Mouse (Mus musculus) MEL (cell line): ENCODE measurements at regions not wholly inside any gene's neighbourhood (a gene's known extent, or its start where the extent isn't known, plus 50 kb on each side); places are given as distances from the start of the nearest gene placed in this dataset.

Source experiments
- DNase-seq: peaks from one replicate; pipeline ENCODE4 v3.0.0; 2011; ENCODE audit warnings: low read depth, low spot score
- H3K27ac ChIP-seq: 2 replicates; pipeline ENCODE4 v1.5.1; 2012; ENCODE audit warnings: low read depth, mild to moderate bottlenecking, control low read depth, low read length, moderate library complexity; ENCODE audit not compliant: control insufficient read depth
- H3K27me3 ChIP-seq, 2 experiments: fragments of 150-350 bp in 1 of 2; sonication (generic) in 1 of 2; 2 replicates each; pipeline ENCODE4 v1.6.1; 2012; ENCODE audit warnings: low read length in 2 of 2, mild to moderate bottlenecking in 2 of 2, improper control_type of control experiment in 1 of 2, moderate library complexity in 1 of 2; ENCODE audit not compliant: insufficient read depth in 2 of 2, control insufficient read depth in 1 of 2
- H3K36me3 ChIP-seq, 2 experiments: 2 replicates each; pipeline ENCODE4 v1.6.1; 2012 to 2014; ENCODE audit warnings: low read length in 2 of 2, improper control_type of control experiment in 1 of 2, inconsistent platforms in 1 of 2, mild to moderate bottlenecking in 1 of 2; ENCODE audit not compliant: insufficient read depth in 2 of 2, control insufficient read depth in 1 of 2
- H3K4me1 ChIP-seq, 2 experiments: fragments of 150-350 bp in 1 of 2; sonication (generic) in 1 of 2; 2 replicates each; pipeline ENCODE4 v1.6.1; 2012; ENCODE audit warnings: low read length in 2 of 2, improper control_type of control experiment in 1 of 2, mild to moderate bottlenecking in 1 of 2; ENCODE audit not compliant: insufficient read depth in 2 of 2, control insufficient read depth in 1 of 2
- H3K4me3 ChIP-seq, 2 experiments: fragments of 150-350 bp in 1 of 2; sonication (generic) in 1 of 2; 2 replicates each; pipeline ENCODE4 v1.5.1; 2012; ENCODE audit warnings: low read depth in 2 of 2, low read length in 2 of 2, mild to moderate bottlenecking in 2 of 2, moderate library complexity in 2 of 2, control low read depth in 1 of 2, improper control_type of control experiment in 1 of 2; ENCODE audit not compliant: control insufficient read depth in 1 of 2, insufficient read depth in 1 of 2
- H3K79me2 ChIP-seq: 2 replicates; pipeline ENCODE4 v1.6.1; 2012; ENCODE audit warnings: mild to moderate bottlenecking, low read length, moderate library complexity; ENCODE audit not compliant: control insufficient read depth, poor library complexity, insufficient read depth
- H3K9ac ChIP-seq: 2 replicates; pipeline ENCODE4 v1.6.1; 2012; ENCODE audit warnings: low read depth, mild to moderate bottlenecking, control low read depth, low read length, moderate library complexity; ENCODE audit not compliant: control insufficient read depth, poor library complexity, severe bottlenecking
- H3K9me3 ChIP-seq: fragments of 150-350 bp; sonication (generic); replicated peaks from 2 replicates; pipeline ENCODE4 v1.6.1; 2012; ENCODE audit warnings: mild to moderate bottlenecking, low read length, improper control_type of control experiment, moderate library complexity; ENCODE audit not compliant: insufficient read depth
- E2F4 ChIP-seq: IDR thresholded peaks from 2 replicates; pipeline ENCODE4 v1.6.1; 2011; ENCODE audit warnings: low read depth, low read length, improper control_type of control experiment, borderline replicate concordance
- ELF1 ChIP-seq: IDR thresholded peaks from 2 replicates; pipeline ENCODE4 v1.6.1; 2014; ENCODE audit warnings: low read depth, mild to moderate bottlenecking, inconsistent platforms, low read length, improper control_type of control experiment, moderate library complexity
- EP300 ChIP-seq, 2 experiments: IDR thresholded peaks; 2 replicates each; pipeline ENCODE4 v1.6.1; 2011; ENCODE audit warnings: improper control_type of control experiment in 2 of 2, low read length in 2 of 2, low read depth in 1 of 2, mild to moderate bottlenecking in 1 of 2
- ETS1 ChIP-seq: IDR thresholded peaks from 2 replicates; pipeline ENCODE4 v1.6.1; 2012; ENCODE audit warnings: low read depth, mild to moderate bottlenecking, inconsistent platforms, low read length, improper control_type of control experiment, moderate library complexity
- GABPA ChIP-seq: IDR thresholded peaks from 2 replicates; pipeline ENCODE4 v1.6.1; 2012; ENCODE audit warnings: low read depth, mild to moderate bottlenecking, inconsistent platforms, low read length, improper control_type of control experiment, moderate library complexity
- GATA1 ChIP-seq: IDR thresholded peaks from 2 replicates; pipeline ENCODE4 v1.6.1; 2011; ENCODE audit warnings: low read depth, low read length, improper control_type of control experiment
- HCFC1 ChIP-seq: IDR thresholded peaks from 2 replicates; pipeline ENCODE4 v1.6.1; 2012; ENCODE audit warnings: low read depth, mild to moderate bottlenecking, inconsistent platforms, low read length, improper control_type of control experiment, moderate library complexity
- KAT2A ChIP-seq: conservative IDR thresholded peaks from 2 replicates; pipeline ENCODE4 v1.6.1; 2012; ENCODE audit warnings: low read depth, low read length, improper control_type of control experiment, inconsistent platforms
- MAFK ChIP-seq: IDR thresholded peaks from 2 replicates; pipeline ENCODE4 v1.6.1; 2011; ENCODE audit warnings: low read depth, mild to moderate bottlenecking, low read length, improper control_type of control experiment, borderline replicate concordance
- MAX ChIP-seq: IDR thresholded peaks from 2 replicates; pipeline ENCODE4 v1.6.1; 2011; ENCODE audit warnings: low read length, improper control_type of control experiment
- MYC ChIP-seq: IDR thresholded peaks from 2 replicates; pipeline ENCODE4 v1.6.1; 2011; ENCODE audit warnings: low read depth, mild to moderate bottlenecking, low read length, improper control_type of control experiment, moderate library complexity
- NRF1 ChIP-seq: IDR thresholded peaks from 2 replicates; pipeline ENCODE4 v1.6.1; 2014; ENCODE audit warnings: low read depth, mild to moderate bottlenecking, inconsistent platforms, low read length, improper control_type of control experiment, moderate library complexity; ENCODE audit not compliant: poor library complexity, insufficient read depth, severe bottlenecking
- POLR2A ChIP-seq, 2 experiments: IDR thresholded peaks; 2 replicates each; pipeline ENCODE4 v1.6.1; 2011 to 2012; ENCODE audit warnings: low read length in 2 of 2, mild to moderate bottlenecking in 2 of 2, control low read depth in 1 of 2, improper control_type of control experiment in 1 of 2, low read depth in 1 of 2, moderate library complexity in 1 of 2; ENCODE audit not compliant: control insufficient read depth in 1 of 2, insufficient read depth in 1 of 2, poor library complexity in 1 of 2
- POLR2AphosphoS5 ChIP-seq: IDR thresholded peaks from 2 replicates; pipeline ENCODE4 v1.6.1; 2012; ENCODE audit warnings: low read depth, borderline replicate concordance, mild to moderate bottlenecking, inconsistent platforms, low read length, moderate library complexity, mixed read lengths
- TAL1 ChIP-seq: IDR thresholded peaks from 2 replicates; pipeline ENCODE4 v1.6.1; 2012; ENCODE audit warnings: mild to moderate bottlenecking, inconsistent platforms, low read length, moderate library complexity, mixed read lengths
- USF2 ChIP-seq, 2 experiments: IDR thresholded peaks; 2 replicates each; pipeline ENCODE4 v1.6.1; 2011 to 2012; ENCODE audit warnings: improper control_type of control experiment in 2 of 2, low read length in 2 of 2, borderline replicate concordance in 1 of 2, inconsistent platforms in 1 of 2, low read depth in 1 of 2, mild to moderate bottlenecking in 1 of 2; ENCODE audit not compliant: insufficient read depth in 1 of 2
- ZC3H11A ChIP-seq: IDR thresholded peaks from 2 replicates; pipeline ENCODE4 v1.6.1; 2012; ENCODE audit warnings: low read depth, mild to moderate bottlenecking, inconsistent platforms, low read length, improper control_type of control experiment
- ZKSCAN1 ChIP-seq: IDR thresholded peaks from 2 replicates; pipeline ENCODE4 v1.6.1; 2012; ENCODE audit warnings: low read depth, mild to moderate bottlenecking, inconsistent platforms, low read length, improper control_type of control experiment, moderate library complexity
- ZNF384 ChIP-seq: IDR thresholded peaks from 2 replicates; pipeline ENCODE4 v1.6.1; 2012; ENCODE audit warnings: low read depth, mild to moderate bottlenecking, inconsistent platforms, low read length, improper control_type of control experiment

GRCm38 (mm10) chr6:140258761-140259160 is 165.1 kb upstream of the Plekha5 start:
- H3K9me3 ChIP-seq: no peaks in the 10 kb centered on the region

GRCm38 (mm10) chr6:140258101-140258500 is 165.8 kb upstream of the Plekha5 start:
- no peak overlapping the region for H3K9ac ChIP-seq
- no peaks in the 10 kb centered on the region for H3K27me3 ChIP-seq
- no peaks in the 10 kb centered on the region for H3K36me3 ChIP-seq
- no peak overlapping the region for H3K4me3 ChIP-seq
- no peaks in the 10 kb centered on the region for H3K4me1 ChIP-seq
- H3K27ac ChIP-seq: no peak overlapping the region
- DNase-seq: no peak
- no peaks in the 10 kb centered on the region for H3K9me3 ChIP-seq
- H3K79me2 ChIP-seq: no peaks in the 10 kb centered on the region
- TF ChIP-seq USF2 (IDR thresholded peaks at IDR 0.05; ENCODE audit: borderline replicate concordance in 1 of 2, insufficient read depth in 1 of 2, low read depth in 1 of 2, low read length in 2 of 2): no peak
- no peak for TF ChIP-seq TAL1
- TF ChIP-seq NRF1: no peak
- no peak for TF ChIP-seq ETS1
- TF ChIP-seq ZNF384: no peak
- no peak for TF ChIP-seq MAX
- TF ChIP-seq POLR2AphosphoS5: no peak
- no peak for TF ChIP-seq ELF1
- no peak for TF ChIP-seq HCFC1
- no peak for TF ChIP-seq ZC3H11A
- no peak for TF ChIP-seq KAT2A
- TF ChIP-seq POLR2A (IDR thresholded peaks at IDR 0.05; ENCODE audit: control insufficient read depth in 1 of 2, insufficient read depth in 1 of 2, low read depth in 1 of 2, low read length in 2 of 2, poor library complexity in 1 of 2): no peak
- no peak for TF ChIP-seq MYC
- TF ChIP-seq GATA1: no peak
- TF ChIP-seq EP300 (IDR thresholded peaks at IDR 0.05; ENCODE audit: low read depth in 1 of 2, low read length in 2 of 2): no peak

More at GRCm38 (mm10) chr6:140258761-140259160, 165.1 kb upstream of the Plekha5 start:
- Histone ChIP-seq H3K4me3 (no peak overlapping the region), H3K27me3 (no peaks in the 10 kb centered on the region), H3K79me2 (no peaks in the 10 kb centered on the region), H3K36me3 (no peaks in the 10 kb centered on the region), H3K4me1 (no peaks in the 10 kb centered on the region), H3K27ac (no peak overlapping the region), H3K9ac (no peak overlapping the region)
- DNase-seq: no peak
- TF ChIP-seq ZKSCAN1 (no peak), TAL1 (no peak), MAFK (no peak), E2F4 (no peak), KAT2A (no peak), MAX (no peak), GABPA (no peak)
